Mouse (Mus musculus): ENCODE data around the gene Dtx3l.

DNA sequence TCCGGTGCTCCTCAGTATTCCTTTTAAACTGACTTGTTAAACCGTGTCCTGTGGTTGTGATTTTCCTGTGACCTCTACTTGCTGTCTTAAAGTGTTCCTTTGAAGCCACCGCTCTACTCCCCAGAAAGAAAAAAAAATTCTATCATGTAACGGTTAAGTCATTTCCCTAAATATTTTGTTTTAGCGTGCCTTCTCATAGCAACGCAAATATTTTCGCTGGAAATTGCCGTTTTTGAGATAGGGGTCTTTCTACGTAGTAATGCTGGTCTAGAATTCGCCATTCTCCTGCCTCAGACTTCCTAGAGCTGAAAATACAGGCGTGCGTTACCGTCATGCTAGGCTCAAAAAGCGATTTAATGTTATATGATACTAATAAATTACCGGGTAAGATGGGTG is 43.6 kb upstream of the Dtx3l start:
- TF ChIP-seq POLR2A (IDR thresholded peaks at IDR 0.05; ENCODE audit: insufficient read depth, low read depth, low read length), result no peak
- no peak for TF ChIP-seq CTCF (IDR thresholded peaks at IDR 0.05; ENCODE audit: insufficient read depth, low read depth, low read length)
